Mouse (Mus musculus) forebrain, embryonic 13.5 days (tissue): Measurements from ENCODE around the gene Btn2a2. TPM values are rescaled to one million over a fixed set of nuclear protein-coding genes. Genes with fewer than 3 reads are reported as not detected.

Experiments used
- ATAC-seq: fragments of 200-750 bp; cut with Nextera tagmentation; 2 replicates; pipeline ENCODE4 v1.8.0; 2017
- H3K27ac ChIP-seq: fragments of 300-500 bp; sonication (generic); 2 replicates; pipeline ENCODE4 v1.5.1; 2015; ENCODE audit warnings: inconsistent platforms, mild to moderate bottlenecking, moderate library complexity
- H3K27me3 ChIP-seq: fragments of 300-500 bp; sonication (generic); 2 replicates; pipeline ENCODE4 v1.6.1; 2015; ENCODE audit warnings: mild to moderate bottlenecking, inconsistent platforms
- H3K36me3 ChIP-seq: fragments of 300-500 bp; sonication (generic); 2 replicates; pipeline ENCODE4 v1.6.1; 2015; ENCODE audit warnings: mild to moderate bottlenecking, inconsistent platforms; ENCODE audit not compliant: poor library complexity, severe bottlenecking
- H3K4me1 ChIP-seq: fragments of 300-500 bp; sonication (generic); 2 replicates; pipeline ENCODE4 v1.6.1; 2015; ENCODE audit warnings: inconsistent platforms
- H3K4me2 ChIP-seq: fragments of 300-500 bp; sonication (generic); 2 replicates; pipeline ENCODE4 v1.6.1; 2015; ENCODE audit warnings: inconsistent platforms, mild to moderate bottlenecking, moderate library complexity
- H3K4me3 ChIP-seq: fragments of 300-500 bp; sonication (generic); 2 replicates; pipeline ENCODE4 v1.5.1; 2015; ENCODE audit warnings: mild to moderate bottlenecking, inconsistent platforms
- H3K9ac ChIP-seq: fragments of 300-500 bp; sonication (generic); 2 replicates; pipeline ENCODE4 v1.6.1; 2015; ENCODE audit warnings: mild to moderate bottlenecking, inconsistent platforms
- H3K9me3 ChIP-seq: fragments of 300-500 bp; sonication (generic); replicated peaks from 2 replicates; pipeline ENCODE4 v1.6.1; 2016; ENCODE audit warnings: inconsistent platforms
- WGBS: fragments of 180-500 bp; shearing (Covaris S2); methylation state at CpG from one replicate; pipeline ENCODE4 v1.1.7; 2015; 5-methylcytosine and 5-hydroxymethylcytosine counted together
- microRNA-seq: library from miRNA; unstranded; fragments of <30 nt; microRNA quantifications from one replicate; pipeline ENCODE4, GENCODE M21; 2016
- polyA plus RNA-seq: library from polyadenylated mRNA; unstranded; fragments of >200 nt; fragmentation: Nextera tagmentation; extraction: Ambion mirVana; gene quantifications from 2 replicates; pipeline ENCODE4 v1.2.1, GENCODE M21; 2015

Gene Btn2a2
- polyA plus RNA-seq, 1 experiment from 2014 or later: 0.08 TPM

- WGBS: 55% methylated on average over 16 of the region's 16 CpGs
- H3K36me3 ChIP-seq: no peaks in the 10 kb centered on the region
- no peak overlapping the region for H3K4me3 ChIP-seq
- no peak overlapping the region for H3K27ac ChIP-seq
- H3K4me2 ChIP-seq: no peak overlapping the region
- H3K4me1 ChIP-seq: peaks cover 22% of the 10 kb centered on the region; the same call in 1 of the 2 replicates
- no peak overlapping the region for H3K9ac ChIP-seq
- no peaks in the 10 kb centered on the region for H3K27me3 ChIP-seq
- H3K9me3 ChIP-seq: no peaks in the 10 kb centered on the region
- no peak for ATAC-seq
These were observed 60.3 kb downstream of the Btn2a2 start for GRCm38 (mm10) chr13:23428166-23428993.

Small RNA genes within 50 kb of the gene (microRNA-seq; reads per million reads assigned to microRNA genes)
- gene Gm44297 (not detected), gene n-TStga1 (1.1 reads per million)

Other genes with a start within 250 kb of the Btn2a2 start
- not detected in 2 replicates for gene Vmn1r223, start 241.7 kb downstream of the Btn2a2 start, polyA plus RNA-seq
- gene Zfp322a, start 119.6 kb downstream of the Btn2a2 start, polyA plus RNA-seq: 61.4 and 61.8 TPM in 2 replicates
- 12.4 and 13.4 TPM in 2 replicates for gene Abt1, start 65.0 kb downstream of the Btn2a2 start, polyA plus RNA-seq
- gene Btn1a1, start 23.0 kb downstream of the Btn2a2 start, polyA plus RNA-seq: not detected in 2 replicates
- gene Hist1h4h, start 42.2 kb upstream of the Btn2a2 start, polyA plus RNA-seq: 5.2 and 6.4 TPM in 2 replicates
- gene Hist1h2af, start 45.0 kb upstream of the Btn2a2 start, polyA plus RNA-seq: 9.5 and 10.0 TPM in 2 replicates
- gene Hist1h3g, start 46.6 kb upstream of the Btn2a2 start, polyA plus RNA-seq: 10.0 and 11.6 TPM in 2 replicates
- gene Hist1h2bh, start 54.5 kb upstream of the Btn2a2 start, polyA plus RNA-seq: 0.76 and 0.97 TPM in 2 replicates
- gene Hist1h3f, start 55.2 kb upstream of the Btn2a2 start, polyA plus RNA-seq: 1.2 and 1.3 TPM in 2 replicates
- 1.6 and 2.2 TPM in 2 replicates for gene Hist1h4f, start 62.8 kb upstream of the Btn2a2 start, polyA plus RNA-seq
- 0.54 and 0.68 TPM in 2 replicates for gene Hist1h1d, start 64.4 kb upstream of the Btn2a2 start, polyA plus RNA-seq
- gene Hist1h3e, start 73.5 kb upstream of the Btn2a2 start, polyA plus RNA-seq: 4.6 and 6.9 TPM in 2 replicates
- 120 and 139 TPM in 2 replicates for gene Hist1h2ae, start 82.4 kb upstream of the Btn2a2 start, polyA plus RNA-seq
- gene Hist1h2bg, start 82.5 kb upstream of the Btn2a2 start, polyA plus RNA-seq: 8.9 and 11.5 TPM in 2 replicates
- gene Hist1h2bf, start 85.3 kb upstream of the Btn2a2 start, polyA plus RNA-seq: 10.3 and 11.2 TPM in 2 replicates
- gene Hist1h2ad, start 85.5 kb upstream of the Btn2a2 start, polyA plus RNA-seq: 3.8 and 4.8 TPM in 2 replicates
- gene Hist1h3d, start 86.9 kb upstream of the Btn2a2 start, polyA plus RNA-seq: 8.8 TPM in 2 replicates
- 160 and 172 TPM in 2 replicates for gene Hist1h4d, start 92.7 kb upstream of the Btn2a2 start, polyA plus RNA-seq
- 2.6 and 2.9 TPM in 2 replicates for gene Hist1h2be, start 132.3 kb upstream of the Btn2a2 start, polyA plus RNA-seq
- gene Hist1h1e, start 133.7 kb upstream of the Btn2a2 start, polyA plus RNA-seq: 25.7 and 29.7 TPM in 2 replicates
- 1.0 and 1.3 TPM in 2 replicates for gene Hist1h2ac, start 195.1 kb upstream of the Btn2a2 start, polyA plus RNA-seq
- gene Hist1h2bc, start 195.3 kb upstream of the Btn2a2 start, polyA plus RNA-seq: 34.1 and 41.4 TPM in 2 replicates
- gene Hist1h1t, start 207.0 kb upstream of the Btn2a2 start, polyA plus RNA-seq: not detected in 2 replicates
- 6.5 and 7.9 TPM in 2 replicates for gene Hist1h4c, start 209.6 kb upstream of the Btn2a2 start, polyA plus RNA-seq
- 2.2 and 2.8 TPM in 2 replicates for gene Hfe, start 222.0 kb upstream of the Btn2a2 start, polyA plus RNA-seq
- gene Hist1h1c, start 250.0 kb upstream of the Btn2a2 start, polyA plus RNA-seq: 17.8 and 20.5 TPM in 2 replicates